Mouse (Mus musculus) urinary bladder, adult 18-20 months (tissue): ENCODE results near the gene Syt1.

Experiments used
- DNase-seq, 2 experiments: peaks; one replicate each; pipeline ENCODE4 v3.0.0; 2022; ENCODE audit warnings: low spot score in 2 of 2, mixed read lengths in 2 of 2

Gene Syt1

DNA sequence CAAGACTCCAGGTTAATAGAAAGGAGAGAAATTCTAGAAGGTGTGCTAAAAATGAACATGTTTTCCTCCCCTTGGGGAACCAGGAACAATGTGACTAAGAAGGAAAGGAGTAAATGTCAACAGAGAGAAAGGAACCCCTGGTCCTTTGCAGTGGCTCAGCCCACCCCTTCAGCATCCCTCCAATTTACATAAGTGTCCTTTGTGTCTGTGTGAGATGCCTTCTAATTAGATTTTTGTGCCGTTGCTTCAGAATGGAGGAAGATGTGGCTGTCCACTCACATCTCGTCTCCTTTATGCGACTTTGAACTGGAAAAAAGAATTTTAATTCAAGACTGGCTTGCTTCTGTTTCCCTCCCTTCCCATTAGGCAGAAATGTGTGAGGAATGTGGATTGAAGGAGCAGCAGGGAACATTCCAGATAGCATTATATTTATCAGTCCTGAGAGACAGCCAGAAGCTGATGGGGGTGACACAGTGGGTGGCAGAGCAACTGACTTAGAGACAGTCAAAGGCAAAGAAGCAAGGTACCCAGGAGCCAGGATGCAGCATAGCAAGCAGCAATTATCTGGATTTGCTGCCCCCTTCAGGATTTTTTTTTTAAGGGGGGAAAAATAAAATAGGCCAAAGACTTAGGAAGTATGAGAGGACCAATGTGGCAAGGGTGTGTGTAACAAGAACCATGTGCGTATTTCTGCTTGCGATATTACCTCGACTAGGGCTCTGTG is 486.3 kb downstream of the Syt1 start:
- no peak for DNase-seq

DNA sequence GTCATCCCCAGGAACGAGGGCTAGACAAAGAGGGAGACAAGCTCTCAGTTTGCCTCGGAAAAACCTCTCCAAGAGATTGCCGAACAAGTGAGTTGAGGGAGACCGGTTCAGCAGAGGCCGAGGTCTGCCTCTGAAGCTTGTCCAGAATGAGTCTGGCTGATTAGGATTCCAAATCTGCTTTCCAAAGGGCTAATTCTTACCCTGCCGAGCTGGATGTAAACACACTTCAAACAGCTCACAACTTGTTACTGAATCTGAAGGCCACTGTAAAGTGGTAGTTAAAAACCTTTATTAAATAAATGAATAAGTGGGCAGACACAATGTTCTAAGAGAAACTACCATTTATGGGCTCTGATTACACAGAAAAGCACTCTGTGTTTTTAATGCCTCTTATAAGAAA is 491.6 kb downstream of the Syt1 start:
- no peak for DNase-seq

DNA sequence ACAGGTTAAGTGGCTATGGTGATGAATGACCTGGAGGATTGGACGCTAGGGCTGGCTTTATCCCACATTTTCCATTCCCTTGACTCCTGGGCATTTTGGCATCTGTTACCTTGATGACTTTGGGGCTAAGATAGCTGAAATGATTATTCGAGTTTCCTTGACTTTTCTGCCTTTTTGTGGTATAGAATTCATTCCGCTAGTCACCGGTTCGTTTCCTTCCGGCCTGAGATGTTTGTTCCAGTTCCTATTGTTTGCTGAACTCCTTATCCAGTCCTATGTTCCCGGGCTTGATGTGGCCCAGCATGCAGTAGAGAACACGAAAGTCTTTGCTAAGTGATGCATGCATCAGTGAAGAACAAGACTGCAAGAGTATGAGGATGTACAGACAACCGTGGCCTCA is 493.7 kb downstream of the Syt1 start:
- DNase-seq = no peak

DNA sequence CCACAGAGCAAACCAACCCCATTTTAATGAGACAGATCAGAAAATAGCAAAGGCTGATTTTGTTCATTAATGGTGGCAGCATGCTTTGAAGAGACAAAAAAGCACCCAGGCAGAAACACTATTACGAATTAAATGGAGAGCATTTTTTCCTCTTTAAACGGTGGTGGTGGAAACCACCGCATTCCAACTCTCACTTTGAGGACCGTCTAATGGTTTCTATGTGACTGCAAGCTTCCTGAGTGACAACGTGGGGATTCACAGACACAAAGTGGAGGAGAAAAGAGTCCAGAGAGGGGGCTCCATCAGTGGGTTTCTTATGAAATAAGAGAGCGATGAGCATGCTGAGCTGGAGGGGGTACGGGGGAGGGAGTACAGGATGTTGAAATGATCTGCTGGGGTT is 496.1 kb downstream of the Syt1 start:
- no peak for DNase-seq

DNA sequence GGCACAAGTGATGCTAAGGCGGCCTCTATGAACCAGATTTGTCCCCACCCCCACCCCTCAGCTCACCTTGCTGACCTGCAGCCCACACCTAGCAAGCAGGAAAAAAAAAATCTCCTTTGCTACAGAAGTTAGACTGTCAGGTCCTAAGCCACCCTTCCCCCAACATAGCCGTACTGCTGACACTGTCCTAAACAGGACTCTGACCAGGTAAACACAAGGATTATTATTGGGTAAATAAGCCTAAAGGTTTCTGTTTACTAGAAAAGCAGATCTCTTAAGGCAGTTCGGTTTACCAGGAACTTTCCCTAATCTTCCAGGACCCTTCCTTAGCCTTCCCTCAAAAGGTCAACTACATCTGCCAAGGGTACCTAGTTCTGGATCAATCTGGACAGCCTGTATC is 501.2 kb downstream of the Syt1 start:
- DNase-seq = no peak

DNA sequence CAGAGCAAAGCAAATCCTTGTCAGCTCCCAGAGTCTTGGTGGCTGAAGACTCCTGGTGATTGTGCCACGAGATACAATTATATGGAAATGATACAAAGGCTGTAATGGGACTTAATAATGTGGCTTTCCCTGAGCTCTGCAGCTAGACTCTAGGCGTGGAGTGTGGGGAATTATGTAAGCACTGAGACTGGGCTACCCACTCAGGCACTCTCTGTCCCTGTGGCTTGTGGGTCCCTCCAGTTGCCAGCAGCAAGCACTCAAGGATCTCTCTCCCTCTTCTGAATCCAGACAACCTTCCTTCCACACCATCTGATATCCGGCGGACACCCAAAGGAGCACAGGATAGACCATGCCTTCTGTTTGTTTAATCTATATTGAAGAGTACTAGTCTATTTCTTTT is 503.9 kb downstream of the Syt1 start:
- DNase-seq = no peak

DNA sequence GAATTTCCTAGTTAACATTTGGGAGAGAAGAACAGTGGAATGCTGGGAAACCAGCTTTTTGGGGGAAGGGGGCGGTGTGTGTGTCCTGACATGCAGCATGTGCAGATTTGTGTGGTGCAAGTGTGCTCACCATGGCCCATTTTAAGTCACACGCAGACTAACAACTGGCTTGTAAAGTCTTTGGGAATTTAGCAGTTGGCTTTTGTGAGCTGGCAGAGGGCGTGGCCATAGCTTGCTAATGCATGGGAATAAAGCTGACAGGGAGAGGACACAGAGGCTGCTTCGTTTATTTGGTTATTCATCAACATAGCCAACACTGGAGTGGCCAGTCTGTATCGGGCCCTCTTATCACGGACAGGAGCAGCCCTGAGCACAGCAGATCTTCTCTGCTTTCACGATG is 505.9 kb downstream of the Syt1 start:
- DNase-seq = no peak

DNA sequence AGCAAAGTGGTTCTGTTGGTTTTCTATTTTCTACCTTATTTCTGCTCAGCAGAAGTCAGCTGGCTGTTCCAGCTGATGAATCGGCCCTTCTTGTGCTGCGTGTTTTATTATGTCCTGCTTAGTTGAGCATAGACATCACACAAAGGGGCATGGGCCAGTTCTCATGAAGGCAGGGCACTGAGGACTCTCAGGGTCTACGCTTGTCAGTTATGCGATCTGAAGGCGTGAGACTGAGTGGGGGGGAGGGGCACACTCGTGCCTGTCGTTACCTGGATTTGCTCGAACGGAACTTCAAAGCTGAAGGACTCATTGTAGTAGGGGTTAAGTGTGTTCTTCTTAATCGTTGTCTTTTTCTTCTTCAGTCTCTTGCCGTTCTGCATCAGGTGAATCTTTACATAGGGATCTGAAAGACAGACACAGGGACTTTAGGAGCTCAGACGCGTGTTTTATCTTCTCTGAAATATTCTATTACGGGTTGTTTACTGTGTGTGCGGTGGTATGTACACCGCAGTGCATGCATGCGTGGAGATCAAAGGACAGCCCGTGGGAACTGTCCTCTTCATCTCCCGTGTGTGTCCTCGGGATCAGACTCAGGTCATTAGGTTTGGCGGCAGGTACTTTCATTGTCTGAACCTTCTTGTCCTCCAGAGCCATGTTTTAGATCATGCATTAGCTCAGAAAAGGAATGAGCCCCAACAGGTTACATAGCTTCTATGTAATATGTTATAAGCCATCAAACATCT is 506.5 kb downstream of the Syt1 start:
- DNase-seq = no peak

DNA sequence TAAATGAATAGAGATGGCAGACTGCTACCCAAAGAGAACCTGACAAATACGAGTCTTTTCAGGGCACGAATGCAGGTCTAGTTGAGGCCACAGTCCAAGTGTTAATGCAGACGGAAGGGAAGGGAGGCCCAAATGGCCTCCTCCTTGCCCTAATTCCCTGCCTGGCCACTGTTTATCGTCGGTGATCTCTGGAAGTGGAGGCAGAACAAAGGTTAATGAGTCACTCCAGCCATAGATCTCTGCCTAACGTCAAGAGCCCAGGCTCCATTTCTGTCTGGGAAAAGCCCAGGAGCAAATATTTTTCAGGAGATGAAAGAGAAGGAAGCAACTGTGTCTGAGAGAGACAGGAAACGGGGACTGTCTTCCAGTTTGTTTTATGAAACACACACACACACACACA is 520.6 kb downstream of the Syt1 start:
- no peak for DNase-seq

DNA sequence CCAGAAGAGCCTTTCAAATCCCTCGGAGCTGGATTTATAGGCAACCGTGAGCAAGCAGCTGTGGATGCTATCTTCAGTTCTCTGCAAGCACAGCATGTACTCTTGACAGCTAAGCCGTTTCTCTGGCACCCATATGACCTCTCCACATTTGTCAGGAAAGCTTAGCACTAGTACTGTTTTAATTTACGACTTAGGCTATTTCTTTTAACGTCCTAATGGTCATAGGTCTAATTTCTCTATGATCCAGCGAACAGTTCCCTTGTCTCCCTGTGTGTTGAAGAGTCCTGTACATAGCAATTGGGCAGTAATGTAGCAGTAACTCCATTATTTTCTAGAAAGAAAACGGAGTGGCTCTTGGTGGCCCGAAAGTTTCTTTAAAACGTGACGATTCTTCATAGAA is 526.8 kb downstream of the Syt1 start:
- DNase-seq = no peak

DNA sequence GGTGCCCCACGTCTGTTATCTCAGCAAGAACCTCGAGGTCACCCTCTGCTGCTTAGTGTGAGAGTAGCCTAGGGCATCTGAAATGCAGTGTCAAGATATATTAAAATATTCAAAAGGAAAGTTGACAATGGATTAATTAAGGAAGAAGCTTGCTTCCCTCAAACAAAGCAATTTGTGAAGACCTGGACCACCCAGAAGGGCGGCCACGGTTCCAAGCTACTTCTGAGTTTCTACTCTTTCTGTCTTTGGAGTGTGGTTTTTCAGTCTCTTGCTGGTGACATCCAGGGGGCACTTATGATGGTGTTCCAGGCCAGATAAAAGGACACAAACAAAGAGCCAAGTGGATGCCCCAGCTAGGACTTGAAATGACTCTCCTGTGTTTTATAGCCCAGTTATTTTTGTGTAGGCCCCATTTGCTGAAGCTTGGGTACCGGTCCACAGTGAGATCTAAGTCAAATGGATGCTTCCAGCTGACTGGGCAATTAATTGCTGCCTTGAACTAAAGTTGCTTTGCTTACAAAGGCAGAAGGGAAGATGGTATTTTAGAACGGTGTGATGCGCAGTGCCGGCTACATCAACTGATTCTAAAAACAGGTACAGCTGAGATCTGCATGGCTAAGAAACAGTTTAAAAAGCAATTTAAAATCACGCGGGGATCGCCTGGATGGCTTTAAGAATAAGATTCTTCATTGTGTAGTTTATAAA is 530.5 kb downstream of the Syt1 start:
- no peak for DNase-seq

DNA sequence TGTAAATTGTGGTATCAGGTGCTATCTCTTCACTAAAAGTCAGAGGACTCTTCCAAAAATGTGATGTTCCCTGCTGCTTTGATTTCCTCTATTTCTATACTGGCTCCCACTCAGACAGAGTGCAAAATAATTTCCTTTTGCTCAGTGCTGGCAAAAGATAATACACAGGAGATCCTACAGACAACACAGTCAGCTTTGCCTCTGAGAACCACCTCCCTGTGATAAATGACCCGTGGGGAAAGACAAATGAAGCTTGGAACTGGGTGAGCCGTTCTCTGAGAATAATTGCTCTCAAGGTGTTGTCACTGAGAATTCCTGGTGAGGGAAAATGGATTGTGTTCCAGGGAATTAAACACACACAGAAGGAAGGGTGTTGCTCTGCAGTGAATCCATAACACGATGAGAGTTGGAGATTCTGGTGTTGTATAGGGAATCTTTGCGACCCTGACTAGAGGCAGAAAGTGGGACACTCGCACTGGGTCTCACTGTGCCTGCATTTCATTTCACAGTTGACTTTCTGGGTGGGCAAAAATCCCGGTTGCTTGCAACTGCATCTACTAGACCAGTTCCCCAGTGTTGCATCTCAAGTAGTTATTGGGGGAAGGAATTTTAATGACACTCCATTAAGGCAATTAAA is 540.3 kb downstream of the Syt1 start:
- no peak for DNase-seq

DNA sequence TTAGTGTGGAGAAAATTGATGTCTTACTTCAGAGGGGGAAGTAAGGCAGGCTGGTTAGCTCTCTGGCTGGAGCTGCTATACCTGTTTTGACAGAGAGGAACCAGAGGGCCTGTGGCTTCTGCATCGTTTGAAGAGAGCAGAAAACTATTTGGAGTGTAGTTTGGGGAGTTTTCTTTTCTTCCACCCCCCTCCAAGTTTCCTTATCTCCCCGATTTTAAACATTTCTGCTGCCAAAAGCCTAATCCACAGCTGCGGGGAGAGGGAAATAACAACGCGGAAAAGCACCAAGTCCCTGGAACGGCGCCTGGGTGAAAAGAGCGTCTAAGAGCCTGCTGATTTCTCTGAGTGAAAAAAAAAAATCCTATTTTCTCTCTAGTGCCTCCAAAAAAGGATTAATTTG is 544.2 kb downstream of the Syt1 start:
- DNase-seq = no peak

DNA sequence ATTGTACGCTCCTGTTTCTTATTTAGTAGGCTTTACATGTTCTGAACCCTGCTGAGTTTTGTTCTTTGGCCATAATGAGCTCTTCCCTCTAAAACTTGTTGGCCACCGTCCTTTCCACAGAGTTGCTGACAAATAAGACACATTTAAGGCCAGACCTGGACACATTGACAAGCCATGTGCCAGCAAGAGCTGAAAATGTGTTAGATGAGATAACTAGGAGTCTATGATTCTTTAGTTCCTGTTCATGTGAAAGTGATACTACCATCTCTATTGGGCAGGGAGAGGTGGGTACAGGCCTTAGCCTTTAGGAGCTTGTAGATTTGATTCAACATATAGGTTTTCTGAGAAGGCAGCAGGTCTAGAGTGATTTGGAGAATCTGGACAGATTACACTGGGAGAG is 548.9 kb downstream of the Syt1 start:
- no peak for DNase-seq

DNA sequence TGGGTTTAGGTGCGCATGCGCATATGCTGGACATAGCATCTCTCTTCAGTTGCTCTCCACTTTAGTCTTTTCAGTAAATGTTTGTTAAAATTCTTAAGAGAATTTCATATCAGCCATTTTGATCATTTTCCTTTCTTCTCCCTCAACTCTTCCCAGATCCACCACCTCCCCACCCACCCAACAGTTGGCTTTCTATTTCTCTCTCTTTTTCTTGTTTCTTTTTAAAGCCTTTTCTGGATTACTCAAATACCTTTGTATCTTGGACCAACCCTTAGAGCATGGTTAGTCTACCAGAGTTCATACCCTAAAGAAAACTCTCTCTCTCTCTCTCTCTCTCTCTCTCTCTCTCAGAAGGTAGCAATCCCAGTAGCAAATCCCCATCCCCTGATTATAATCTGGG is 553.7 kb downstream of the Syt1 start:
- DNase-seq = no peak

DNA sequence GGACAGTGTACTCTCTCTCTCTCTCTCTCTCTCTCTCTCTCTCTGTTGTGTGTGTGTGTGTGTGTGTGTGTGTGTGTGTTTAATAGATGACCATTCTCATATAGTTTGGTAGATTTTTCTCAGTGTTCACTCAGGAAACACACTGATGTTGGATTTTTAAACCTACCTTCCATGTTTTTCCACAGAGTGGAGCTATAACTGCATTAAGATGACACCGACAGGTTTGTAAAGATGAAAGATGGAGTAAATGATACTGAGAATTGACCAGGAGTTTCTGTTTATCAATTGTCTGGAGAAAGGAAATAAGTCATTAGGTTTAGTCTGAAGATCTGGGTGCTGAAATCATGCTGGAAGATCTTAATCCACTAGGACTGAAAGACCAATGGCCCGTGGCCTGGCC is 554.9 kb downstream of the Syt1 start:
- no peak for DNase-seq

DNA sequence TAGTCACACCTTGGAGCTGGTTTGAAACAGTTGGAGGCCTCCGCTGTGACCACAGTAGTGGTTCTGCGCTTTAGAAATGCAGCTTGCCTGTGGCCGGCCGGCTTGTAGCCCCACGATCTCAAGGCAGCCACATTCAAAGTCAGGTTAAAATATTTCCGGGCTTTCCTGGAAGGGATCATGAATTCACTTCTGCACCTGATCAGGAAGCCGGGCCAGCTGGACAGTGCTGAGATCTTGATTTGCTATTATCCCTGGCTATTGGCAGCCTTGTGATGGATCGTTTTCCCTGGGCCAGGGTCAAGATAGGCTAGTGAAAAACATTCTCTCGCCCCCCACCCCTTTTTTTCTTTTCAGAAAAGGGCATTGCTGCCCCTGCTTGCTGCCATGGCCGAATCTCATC is 555.6 kb downstream of the Syt1 start:
- DNase-seq = no peak

DNA sequence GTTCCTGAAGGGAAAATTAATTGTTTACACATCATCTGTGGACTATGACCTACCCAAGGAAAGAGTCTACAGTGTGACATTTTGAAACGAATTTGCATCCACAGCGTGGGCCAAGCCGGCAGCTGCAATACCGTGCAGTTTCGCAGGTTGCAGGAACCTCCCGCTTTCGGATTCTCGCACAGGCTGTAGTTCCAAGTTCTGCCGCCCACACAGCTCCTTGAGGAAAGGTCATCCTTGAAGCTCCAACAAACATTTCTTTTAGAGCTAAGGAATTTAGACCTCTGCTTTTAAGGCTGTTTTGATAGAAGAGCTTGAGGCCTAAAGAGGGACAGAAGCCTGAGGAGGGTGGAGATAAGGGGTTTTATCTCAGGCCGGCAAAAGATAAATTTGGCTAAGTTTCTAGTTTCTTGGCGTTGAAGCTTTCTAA is 556.1 kb downstream of the Syt1 start:
- no peak for DNase-seq

DNA sequence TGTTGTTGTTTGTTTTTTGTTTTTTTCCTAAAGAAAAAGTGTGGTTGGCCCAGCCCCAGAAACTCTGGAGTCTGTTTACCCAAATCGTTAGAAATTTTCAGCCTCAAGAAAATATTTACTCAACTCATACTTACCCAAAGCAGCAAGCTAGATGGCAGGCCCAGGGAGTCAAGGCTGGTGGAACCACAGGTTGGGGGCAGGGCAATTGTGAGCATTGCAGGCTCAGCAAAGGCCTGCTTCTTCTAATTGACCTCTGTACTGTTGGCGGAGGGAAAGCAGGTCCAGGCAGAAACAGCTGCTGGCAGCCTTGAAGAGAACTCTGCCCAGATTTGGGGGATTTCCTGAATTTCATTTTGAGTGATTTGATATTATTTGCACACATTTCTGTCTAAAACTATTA is 557.2 kb downstream of the Syt1 start:
- peak in 1 of 2 experiments; percentile 46 for DNase-seq

DNA sequence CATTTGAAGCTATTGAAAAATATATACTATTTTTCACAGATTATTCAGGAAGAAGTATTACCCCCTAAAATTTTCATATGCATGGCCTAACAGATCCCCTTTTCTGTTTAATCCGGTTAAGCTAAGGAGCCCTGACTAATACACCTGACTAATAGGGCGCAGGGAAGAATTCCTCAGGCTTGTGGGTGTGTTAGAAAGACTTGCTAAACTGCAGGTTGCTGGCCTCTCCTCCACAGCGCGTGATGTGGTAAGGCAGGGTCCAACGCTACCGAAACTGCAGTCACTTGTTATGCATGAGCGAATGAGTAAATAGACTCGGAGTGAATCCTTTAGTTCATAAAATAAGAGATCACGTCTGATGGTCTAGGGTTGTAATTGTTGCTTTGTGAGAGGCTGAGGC is 558.4 kb downstream of the Syt1 start:
- no peak for DNase-seq

DNA sequence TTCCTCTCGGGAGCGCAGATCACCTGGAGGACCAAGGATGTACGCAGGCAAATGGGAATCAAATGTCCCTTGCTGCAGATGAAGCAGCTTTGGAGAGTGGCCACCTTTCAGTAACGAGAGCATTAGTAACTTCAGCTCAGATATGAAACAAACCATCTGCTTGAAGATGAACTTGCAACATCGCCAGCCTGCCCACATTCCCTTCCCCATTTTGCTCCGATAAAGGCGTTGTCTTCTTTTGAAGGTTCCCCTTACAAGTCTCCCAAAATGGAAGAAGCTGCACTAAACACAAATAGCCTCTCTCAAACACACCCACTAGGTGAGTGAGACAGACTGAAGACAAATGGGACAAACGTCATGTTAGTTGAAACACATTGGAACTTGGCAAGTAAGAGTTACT is 559.3 kb downstream of the Syt1 start:
- no peak for DNase-seq

DNA sequence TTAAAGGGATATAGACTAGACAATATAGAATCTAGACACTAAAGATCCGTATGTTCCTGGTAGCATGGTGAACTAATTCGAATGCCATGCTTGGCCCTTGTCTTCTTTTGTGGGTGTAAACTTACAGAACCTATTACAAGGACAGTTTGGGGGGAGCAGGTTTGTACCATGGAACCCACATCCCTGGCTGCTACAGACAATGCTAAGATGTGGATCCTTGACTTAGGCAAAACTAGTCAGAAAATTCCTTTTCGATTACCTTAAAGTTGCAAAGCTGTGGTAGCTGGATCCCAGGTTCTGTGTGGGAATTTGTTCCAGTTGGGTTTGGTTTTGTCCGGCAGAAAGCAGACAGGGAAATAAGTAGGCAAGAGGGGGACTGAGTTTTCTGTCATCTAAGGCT is 560.4 kb downstream of the Syt1 start:
- no peak for DNase-seq

DNA sequence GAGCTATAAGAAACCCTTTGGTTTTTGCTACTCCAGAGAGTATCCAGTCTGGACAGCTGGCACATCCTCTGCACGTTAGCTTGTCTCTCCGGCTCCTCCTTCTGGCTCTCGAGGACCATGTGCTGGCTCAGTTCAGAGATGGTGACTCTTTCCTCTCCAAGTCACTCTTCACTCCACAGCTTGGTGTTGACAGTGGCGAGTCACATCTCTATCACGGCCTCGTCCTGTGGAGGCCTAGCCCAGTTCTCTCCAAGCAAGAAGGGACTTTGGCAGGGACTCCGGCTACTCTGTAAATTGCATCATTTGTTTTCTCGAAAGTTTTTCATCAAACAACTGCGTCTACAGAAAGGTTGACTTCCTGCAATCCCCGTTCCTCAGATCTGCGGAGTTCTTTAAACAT is 562.4 kb downstream of the Syt1 start:
- no peak for DNase-seq
